Mouse (Mus musculus): ENCODE data around the gene Gstp1. TPM values are rescaled to one million over a fixed set of nuclear protein-coding genes. Genes with fewer than 3 reads are reported as not detected.

The Gstp1 gene
- total and polyA plus RNA-seq, 2 experiments from 2014 or later: 245 to 642 TPM

- TF ChIP-seq CTCF (IDR thresholded peaks at IDR 0.05; ENCODE audit: low read depth): no peak
- Histone ChIP-seq H3K27ac (ENCODE audit: low read depth, low read length) (no peak overlapping the region), H3K27me3 (ENCODE audit: insufficient read depth, low read length) (no peaks in the 10 kb centered on the region), H3K9me3 (ENCODE audit: low read length) (no peaks in the 10 kb centered on the region), H3K4me3 (ENCODE audit: low read depth, low read length) (no peak overlapping the region), H3K4me1 (ENCODE audit: insufficient read depth) (peaks cover 10% of the 10 kb centered on the region; the same call in 1 of the 2 replicates), H3K4me2 (ENCODE audit: low read depth) (no peak overlapping the region), H3K9ac (no peak overlapping the region), H3K36me3 (ENCODE audit: insufficient read depth) (peaks cover 35% of the 10 kb centered on the region)
- 86% methylated on average over 9 of the region's 9 CpGs for WGBS
- no peak for DNase-seq
- no peak for ATAC-seq
Observed at GRCm38 (mm10) chr19:4005091-4005490, 32.7 kb downstream of the Gstp1 start.

GRCm38 (mm10) chr19:4004331-4004730 is 33.5 kb downstream of the Gstp1 start:
- TF ChIP-seq CTCF (IDR thresholded peaks at IDR 0.05; ENCODE audit: low read depth): no peak
- no peaks in the 10 kb centered on the region for H3K9me3 ChIP-seq (ENCODE audit: low read length)
- H3K4me1 ChIP-seq (ENCODE audit: insufficient read depth): peaks cover 10% of the 10 kb centered on the region; the same call in 1 of the 2 replicates
- no peak for DNase-seq
- H3K9ac ChIP-seq: no peak overlapping the region
- H3K4me3 ChIP-seq (ENCODE audit: low read depth, low read length): no peak overlapping the region
- peaks cover 32% of the 10 kb centered on the region for H3K36me3 ChIP-seq (ENCODE audit: insufficient read depth)
- no peak overlapping the region for H3K27ac ChIP-seq (ENCODE audit: low read depth, low read length)
- ATAC-seq: no peak
- WGBS: 89% methylated on average over 15 of the region's 15 CpGs
- H3K4me2 ChIP-seq (ENCODE audit: low read depth): no peak overlapping the region
- H3K27me3 ChIP-seq (ENCODE audit: insufficient read depth, low read length): no peaks in the 10 kb centered on the region

GRCm38 (mm10) chr19:4003641-4004040 is 34.1 kb downstream of the Gstp1 start:
- no peak overlapping the region for H3K9ac ChIP-seq
- peaks cover 10% of the 10 kb centered on the region; the same call in 1 of the 2 replicates for H3K4me1 ChIP-seq (ENCODE audit: insufficient read depth)
- DNase-seq (no peak), ATAC-seq (no peak)
- no peak overlapping the region for H3K4me2 ChIP-seq (ENCODE audit: low read depth)
- H3K9me3 ChIP-seq (ENCODE audit: low read length): no peaks in the 10 kb centered on the region
- 84% methylated on average over 12 of the region's 12 CpGs for WGBS
- TF ChIP-seq CTCF (IDR thresholded peaks at IDR 0.05; ENCODE audit: low read depth): no peak
- no peak overlapping the region for H3K4me3 ChIP-seq (ENCODE audit: low read depth, low read length)
- no peaks in the 10 kb centered on the region for H3K27me3 ChIP-seq (ENCODE audit: insufficient read depth, low read length)
- H3K27ac ChIP-seq (ENCODE audit: low read depth, low read length): no peak overlapping the region
- peaks cover 25% of the 10 kb centered on the region for H3K36me3 ChIP-seq (ENCODE audit: insufficient read depth)

GRCm38 (mm10) chr19:4003112-4003511 is 34.7 kb downstream of the Gstp1 start, which contains the start of gene Doc2g:
Gene Doc2g (plus strand): TSS chr19:4003313.
- no peak within 1 kb of the TSS for H3K4me2 ChIP-seq (ENCODE audit: low read depth)
- H3K9me3 ChIP-seq (ENCODE audit: low read length): no peaks in the 10 kb centered on the region
- peaks cover 10% of the 10 kb centered on the region; the same call in 1 of the 2 replicates for H3K4me1 ChIP-seq (ENCODE audit: insufficient read depth)
- H3K27me3 ChIP-seq (ENCODE audit: insufficient read depth, low read length): no peaks in the 10 kb centered on the region
- TF ChIP-seq CTCF (IDR thresholded peaks at IDR 0.05; ENCODE audit: low read depth): no peak
- H3K27ac ChIP-seq (ENCODE audit: low read depth, low read length): no peak within 1 kb of the TSS
- DNase-seq (no peak), ATAC-seq (no peak)
- peaks cover 19% of the 10 kb centered on the region for H3K36me3 ChIP-seq (ENCODE audit: insufficient read depth)
- no peak within 1 kb of the TSS for H3K4me3 ChIP-seq (ENCODE audit: low read depth, low read length)
- no peak within 1 kb of the TSS for H3K9ac ChIP-seq
- 93% methylated on average over 1 of the region's 1 CpGs for WGBS

- Histone ChIP-seq H3K4me2 (ENCODE audit: low read depth) (peak overlapping the region; percentile 86; the same call in 1 of the 2 replicates), H3K9ac (no peak overlapping the region), H3K27ac (ENCODE audit: low read depth, low read length) (no peak overlapping the region), H3K9me3 (ENCODE audit: low read length) (no peaks in the 10 kb centered on the region), H3K36me3 (ENCODE audit: insufficient read depth) (peaks cover 8% of the 10 kb centered on the region), H3K4me3 (ENCODE audit: low read depth, low read length) (no peak overlapping the region), H3K27me3 (ENCODE audit: insufficient read depth, low read length) (no peaks in the 10 kb centered on the region), H3K4me1 (ENCODE audit: insufficient read depth) (peaks cover 10% of the 10 kb centered on the region; the same call in 1 of the 2 replicates)
- ATAC-seq: no peak
- no peak for DNase-seq
- 90% methylated on average over 5 of the region's 5 CpGs for WGBS
- no peak for TF ChIP-seq CTCF (IDR thresholded peaks at IDR 0.05; ENCODE audit: low read depth)
Observed at GRCm38 (mm10) chr19:4001752-4002151, 36.0 kb downstream of the Gstp1 start.

- 17% methylated on average over 17 of the region's 17 CpGs for WGBS
- Histone ChIP-seq H3K36me3 (ENCODE audit: insufficient read depth) (peaks cover under 1% of the 10 kb centered on the region; the same call in 1 of the 2 replicates), H3K4me3 (ENCODE audit: low read depth, low read length) (peak overlapping the region; percentile 77), H3K4me2 (ENCODE audit: low read depth) (peak overlapping the region; percentile 86), H3K9ac (peak overlapping the region; percentile 93), H3K27ac (ENCODE audit: low read depth, low read length) (peak overlapping the region; percentile 91), H3K27me3 (ENCODE audit: insufficient read depth, low read length) (no peaks in the 10 kb centered on the region), H3K9me3 (ENCODE audit: low read length) (no peaks in the 10 kb centered on the region), H3K4me1 (ENCODE audit: insufficient read depth) (peaks cover 10% of the 10 kb centered on the region; the same call in 1 of the 2 replicates)
- TF ChIP-seq CTCF (IDR thresholded peaks at IDR 0.05; ENCODE audit: low read depth): no peak
- ATAC-seq: peak; percentile 17
- no peak for DNase-seq
Observed at GRCm38 (mm10) chr19:4000949-4001525, 36.7 kb downstream of the Gstp1 start.

- TF ChIP-seq CTCF (IDR thresholded peaks at IDR 0.05; ENCODE audit: low read depth): peak; percentile 83
- ATAC-seq (peak; percentile 93), DNase-seq (peak; percentile 96)
- Histone ChIP-seq H3K4me1 (ENCODE audit: insufficient read depth) (peaks cover 10% of the 10 kb centered on the region; the same call in 1 of the 2 replicates), H3K9me3 (ENCODE audit: low read length) (no peaks in the 10 kb centered on the region), H3K4me2 (ENCODE audit: low read depth) (peak within 1 kb of the TSS; percentile 86), H3K27me3 (ENCODE audit: insufficient read depth, low read length) (no peaks in the 10 kb centered on the region), H3K9ac (peak within 1 kb of the TSS; percentile 93), H3K27ac (ENCODE audit: low read depth, low read length) (peak within 1 kb of the TSS; percentile 91), H3K36me3 (ENCODE audit: insufficient read depth) (no peaks in the 10 kb centered on the region), H3K4me3 (ENCODE audit: low read depth, low read length) (peak within 1 kb of the TSS; percentile 77)
- WGBS: under 1% methylated on average over 64 of the region's 64 CpGs
Observed at GRCm38 (mm10) chr19:4000119-4000900, 37.5 kb downstream of the Gstp1 start, which contains the start of the genes Nudt8 and Gm49405. Gene Nudt8 (plus strand): TSS chr19:4000580. Gene Gm49405 (plus strand): TSS chr19:4000626.
